Mouse (Mus musculus) midbrain, embryonic 12.5 days (tissue): ENCODE results near the gene Nt5e. TPM values are rescaled to one million over a fixed set of nuclear protein-coding genes. Genes with fewer than 3 reads are reported as not detected.

Experiments
- ATAC-seq: fragments of 200-750 bp; cut with Nextera tagmentation; 2 replicates; pipeline ENCODE4 v1.8.0; 2017; ENCODE audit warnings: low read depth, moderate TSS enrichment, moderate library complexity; ENCODE audit not compliant: low FRiP score
- H3K27ac ChIP-seq: fragments of 300-500 bp; sonication (generic); replicated peaks from 2 replicates; pipeline ENCODE4 v1.5.1; 2016; ENCODE audit warnings: mild to moderate bottlenecking
- H3K27me3 ChIP-seq: fragments of 300-500 bp; sonication (generic); 2 replicates; pipeline ENCODE4 v1.6.1; 2016; ENCODE audit warnings: mild to moderate bottlenecking
- H3K36me3 ChIP-seq: fragments of 300-500 bp; sonication (generic); 2 replicates; pipeline ENCODE4 v1.6.1; 2016
- H3K4me1 ChIP-seq: fragments of 300-500 bp; sonication (generic); 2 replicates; pipeline ENCODE4 v1.6.1; 2016
- H3K4me2 ChIP-seq: fragments of 300-500 bp; sonication (generic); replicated peaks from 2 replicates; pipeline ENCODE4 v1.6.1; 2016; ENCODE audit warnings: mild to moderate bottlenecking, moderate library complexity
- H3K4me3 ChIP-seq: fragments of 300-500 bp; sonication (generic); 2 replicates; pipeline ENCODE4 v1.5.1; 2016; ENCODE audit warnings: mild to moderate bottlenecking
- H3K9ac ChIP-seq: fragments of 300-500 bp; sonication (generic); replicated peaks from 2 replicates; pipeline ENCODE4 v1.6.1; 2016; ENCODE audit warnings: mild to moderate bottlenecking, moderate library complexity
- H3K9me3 ChIP-seq: fragments of 300-500 bp; sonication (generic); 2 replicates; pipeline ENCODE4 v1.6.1; 2016; ENCODE audit warnings: mild to moderate bottlenecking
- WGBS: fragments of 180-500 bp; shearing (Covaris S2); methylation state at CpG from one replicate; pipeline ENCODE4 v1.1.7; 2016; 5-methylcytosine and 5-hydroxymethylcytosine counted together
- polyA plus RNA-seq: library from polyadenylated mRNA; unstranded; fragments of >200 nt; fragmentation: Nextera tagmentation; extraction: Ambion mirVana; gene quantifications from 2 replicates; pipeline ENCODE4 v1.2.1, GENCODE M21; 2016

Gene Nt5e
- polyA plus RNA-seq, 1 experiment from 2014 or later: 0.71 TPM

DNA sequence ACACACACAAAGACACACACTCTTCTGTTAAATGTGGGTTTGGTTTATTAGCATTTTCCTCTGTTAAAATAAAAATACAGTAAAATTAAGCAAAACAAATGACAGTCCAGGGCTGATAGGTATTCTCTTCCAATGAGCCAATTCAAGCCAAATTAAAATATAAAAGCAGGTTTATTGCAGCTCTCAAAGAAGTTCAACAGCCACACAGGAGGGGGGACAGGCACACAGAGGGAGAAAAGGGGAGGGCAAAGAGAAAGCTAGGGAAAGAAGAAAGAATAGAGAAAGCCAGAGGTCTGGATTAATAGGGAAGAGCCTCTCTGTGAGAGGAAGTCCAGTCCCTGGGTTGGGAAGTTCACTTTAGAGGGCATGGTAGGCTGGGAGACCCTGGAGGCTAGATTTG is 7.8 kb upstream of the Nt5e start:
- no peak for ATAC-seq
- Histone ChIP-seq H3K9ac (no peak overlapping the region), H3K9me3 (no peaks in the 10 kb centered on the region), H3K27me3 (no peaks in the 10 kb centered on the region), H3K36me3 (no peaks in the 10 kb centered on the region), H3K4me1 (no peaks in the 10 kb centered on the region), H3K4me2 (no peak overlapping the region), H3K27ac (no peak overlapping the region), H3K4me3 (no peak overlapping the region)

DNA sequence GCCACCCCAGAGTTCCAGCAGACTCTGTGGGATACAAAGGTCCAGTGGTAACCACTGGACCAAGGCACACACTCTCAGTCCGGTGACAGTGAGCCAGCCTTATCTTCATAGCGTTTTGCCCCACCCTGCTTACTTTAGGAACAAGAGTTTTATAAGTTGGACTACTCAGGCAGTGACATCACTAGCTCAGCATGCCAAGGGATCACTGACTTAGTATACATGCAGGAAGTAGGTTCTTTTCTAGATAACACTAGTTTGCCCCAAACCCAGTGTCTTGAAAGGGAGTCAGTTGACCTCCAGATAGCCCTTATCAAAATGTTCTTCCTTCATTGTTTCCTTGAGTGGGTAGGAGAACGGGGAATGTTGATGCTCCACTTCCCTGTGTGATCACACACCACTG is 2.4 kb upstream of the Nt5e start:
- Histone ChIP-seq H3K4me2 (no peak overlapping the region), H3K36me3 (no peaks in the 10 kb centered on the region), H3K4me3 (no peak overlapping the region), H3K9me3 (no peaks in the 10 kb centered on the region), H3K9ac (no peak overlapping the region), H3K27me3 (peaks cover 35% of the 10 kb centered on the region), H3K27ac (no peak overlapping the region), H3K4me1 (peaks cover 8% of the 10 kb centered on the region)
- ATAC-seq: no peak
- WGBS: 84% methylated on average over 3 of the region's 3 CpGs

DNA sequence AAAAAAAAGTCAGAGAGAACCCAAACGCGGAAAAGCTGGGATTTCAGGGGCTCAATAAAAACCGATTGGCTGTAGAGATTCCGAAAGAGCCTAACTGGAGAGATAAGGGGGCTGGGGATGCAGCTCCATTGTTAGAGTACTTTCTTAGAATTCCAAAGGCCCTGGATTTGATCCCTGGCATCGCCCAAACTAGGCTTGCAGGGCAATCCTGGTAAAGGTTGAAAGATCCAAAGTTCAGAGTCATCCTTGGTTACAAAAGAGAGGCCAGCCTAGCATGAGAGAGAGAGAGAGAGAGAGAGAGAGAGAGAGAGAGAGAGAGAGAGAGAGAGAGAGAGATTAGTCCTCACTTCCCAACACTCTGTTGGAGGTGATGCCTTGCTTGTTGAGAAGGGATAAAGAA is 1.7 kb downstream of the Nt5e start:
- H3K27ac ChIP-seq: no peak overlapping the region
- 9% methylated on average over 5 of the region's 5 CpGs for WGBS
- H3K4me1 ChIP-seq: peaks cover 18% of the 10 kb centered on the region
- ATAC-seq: no peak
- peaks cover 53% of the 10 kb centered on the region for H3K27me3 ChIP-seq
- no peak overlapping the region for H3K4me2 ChIP-seq
- H3K4me3 ChIP-seq: no peak overlapping the region
- no peaks in the 10 kb centered on the region for H3K36me3 ChIP-seq
- H3K9ac ChIP-seq: no peak overlapping the region
- no peaks in the 10 kb centered on the region for H3K9me3 ChIP-seq

DNA sequence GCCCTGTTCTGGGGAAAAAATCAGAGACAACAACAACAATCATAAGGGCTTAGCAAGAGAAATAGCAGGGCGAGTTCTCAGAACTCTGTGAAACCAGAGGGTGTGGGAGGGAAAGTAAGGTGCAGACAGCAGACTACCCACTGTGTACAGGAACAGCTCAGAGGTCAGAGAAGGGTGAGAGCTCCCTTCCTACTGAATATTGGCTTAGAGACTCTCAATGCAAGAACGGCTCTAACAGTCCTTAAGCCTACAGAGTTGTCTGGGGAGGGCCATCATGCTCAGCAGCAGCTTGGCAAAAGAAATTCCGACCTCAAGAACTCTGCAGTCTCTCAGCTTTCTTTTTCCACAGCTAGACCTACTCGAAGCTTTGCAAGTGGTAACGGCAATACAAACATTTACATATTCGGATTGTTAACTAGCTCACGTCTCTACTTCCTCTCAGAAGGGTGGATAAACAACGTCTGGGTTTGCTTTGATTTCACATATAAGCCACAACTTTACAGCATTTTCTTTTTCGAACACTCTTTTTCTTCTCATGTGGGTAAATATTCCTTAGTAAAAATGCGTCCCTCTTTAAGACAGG is 2.3 kb downstream of the Nt5e start:
- Histone ChIP-seq H3K9me3 (no peaks in the 10 kb centered on the region), H3K36me3 (no peaks in the 10 kb centered on the region), H3K4me3 (no peak overlapping the region), H3K4me2 (no peak overlapping the region), H3K27ac (no peak overlapping the region), H3K27me3 (peaks cover 53% of the 10 kb centered on the region), H3K4me1 (peaks cover 18% of the 10 kb centered on the region), H3K9ac (no peak overlapping the region)
- 41% methylated on average over 10 of the region's 10 CpGs for WGBS
- ATAC-seq: no peak

DNA sequence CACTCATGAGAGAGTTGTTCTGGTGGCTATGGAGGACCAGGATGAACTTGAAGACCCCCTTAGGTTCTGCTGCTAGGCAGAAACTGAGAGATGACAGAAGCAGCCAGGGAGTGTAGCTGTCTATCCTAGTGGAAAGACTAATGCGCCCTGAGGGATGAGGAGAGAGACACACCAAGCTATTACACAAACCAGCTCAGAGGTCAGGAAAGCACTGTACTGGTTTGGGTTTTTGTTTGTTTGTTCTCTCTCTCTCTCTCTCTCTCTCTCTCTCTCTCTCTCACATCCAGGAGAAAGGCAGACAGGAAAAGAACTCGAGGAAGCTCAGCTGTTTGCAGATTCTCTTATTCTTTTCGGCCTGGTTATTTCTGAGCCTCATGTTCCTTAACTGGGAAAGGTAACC is 3.3 kb downstream of the Nt5e start:
- no peak overlapping the region for H3K27ac ChIP-seq
- no peak for ATAC-seq
- 65% methylated on average over 3 of the region's 3 CpGs for WGBS
- no peak overlapping the region for H3K4me2 ChIP-seq
- peaks cover 18% of the 10 kb centered on the region for H3K4me1 ChIP-seq
- H3K27me3 ChIP-seq: peaks cover 53% of the 10 kb centered on the region
- H3K36me3 ChIP-seq: no peaks in the 10 kb centered on the region
- no peak overlapping the region for H3K9ac ChIP-seq
- no peaks in the 10 kb centered on the region for H3K9me3 ChIP-seq
- H3K4me3 ChIP-seq: no peak overlapping the region

DNA sequence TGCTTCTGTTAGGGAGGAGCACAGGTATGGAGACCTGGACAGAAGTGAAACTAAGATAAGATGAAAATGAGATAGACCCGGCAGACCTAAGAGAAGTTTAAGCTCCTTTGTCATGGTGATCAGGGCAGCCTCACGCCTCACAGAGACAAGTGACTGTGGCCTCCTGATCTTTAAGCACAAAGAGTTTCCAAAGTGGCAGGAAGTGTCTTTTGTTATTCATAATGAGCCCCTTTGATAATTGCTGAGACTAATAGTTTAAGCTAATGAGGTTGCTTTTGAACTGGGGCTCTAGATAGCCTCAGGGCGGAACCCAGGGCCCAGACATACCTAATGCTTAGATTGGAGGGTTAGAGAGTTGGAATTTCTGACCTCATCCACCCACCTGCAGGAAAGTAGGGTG is 5.5 kb downstream of the Nt5e start:
- Histone ChIP-seq H3K4me2 (no peak overlapping the region), H3K27me3 (peaks cover 39% of the 10 kb centered on the region)

DNA sequence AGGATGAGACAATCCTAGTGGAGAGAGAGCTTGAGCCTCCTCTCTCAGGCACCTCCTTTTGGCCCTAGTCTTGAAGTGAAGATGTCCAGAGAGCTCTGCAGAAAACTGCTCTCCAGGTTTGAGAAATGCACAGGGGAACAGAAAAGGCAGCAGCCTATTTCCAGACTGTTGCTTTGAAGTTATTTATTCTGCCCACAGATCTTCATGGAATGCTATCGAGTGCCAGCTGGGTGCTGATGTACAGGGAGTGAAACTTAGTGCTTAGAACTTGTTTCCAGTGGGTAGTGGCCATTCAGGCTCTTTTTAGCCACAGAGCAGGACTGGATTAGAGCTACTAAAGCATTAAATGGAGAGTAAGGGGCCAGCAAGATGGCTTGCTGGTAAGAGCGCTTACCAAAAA is 8.8 kb downstream of the Nt5e start:
- no peak overlapping the region for H3K4me2 ChIP-seq
- WGBS: 87% methylated on average over 1 of the region's 2 CpGs
- no peaks in the 10 kb centered on the region for H3K36me3 ChIP-seq

More for the DNA sequence above, 5.5 kb downstream of the Nt5e start:
- H3K9ac ChIP-seq: no peak overlapping the region
- H3K9me3 ChIP-seq: no peaks in the 10 kb centered on the region
- 4% methylated on average over 3 of the region's 3 CpGs for WGBS
- no peak overlapping the region for H3K27ac ChIP-seq
- no peak for ATAC-seq
- H3K36me3 ChIP-seq: no peaks in the 10 kb centered on the region
- peaks cover 17% of the 10 kb centered on the region for H3K4me1 ChIP-seq
- H3K4me3 ChIP-seq: no peak overlapping the region

DNA sequence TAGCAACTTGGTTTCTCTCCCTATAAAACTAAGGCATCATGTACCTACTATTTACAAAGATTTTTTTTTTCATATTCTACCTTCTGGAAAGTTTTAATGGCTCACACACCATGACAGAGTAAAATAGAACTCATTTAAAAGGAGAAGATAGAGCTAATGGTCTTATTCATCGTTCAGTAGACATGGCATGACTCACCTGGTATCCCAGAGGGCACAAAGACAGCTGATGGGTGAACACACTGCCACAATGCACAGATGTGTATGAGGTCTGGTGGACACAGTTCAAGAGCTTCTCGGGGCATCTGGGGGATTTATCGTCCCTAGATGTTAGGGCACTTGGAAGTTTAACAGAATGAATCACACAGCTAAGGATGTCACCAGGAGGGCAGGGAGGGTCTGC is 13.8 kb downstream of the Nt5e start:
- 92% methylated on average over 3 of the region's 3 CpGs for WGBS
- H3K9me3 ChIP-seq: no peaks in the 10 kb centered on the region

More for the DNA sequence above, 8.8 kb downstream of the Nt5e start:
- Histone ChIP-seq H3K27ac (no peak overlapping the region), H3K27me3 (peaks cover 6% of the 10 kb centered on the region), H3K9ac (no peak overlapping the region), H3K4me3 (no peak overlapping the region), H3K9me3 (no peaks in the 10 kb centered on the region), H3K4me1 (peaks cover 10% of the 10 kb centered on the region)
- ATAC-seq: no peak

DNA sequence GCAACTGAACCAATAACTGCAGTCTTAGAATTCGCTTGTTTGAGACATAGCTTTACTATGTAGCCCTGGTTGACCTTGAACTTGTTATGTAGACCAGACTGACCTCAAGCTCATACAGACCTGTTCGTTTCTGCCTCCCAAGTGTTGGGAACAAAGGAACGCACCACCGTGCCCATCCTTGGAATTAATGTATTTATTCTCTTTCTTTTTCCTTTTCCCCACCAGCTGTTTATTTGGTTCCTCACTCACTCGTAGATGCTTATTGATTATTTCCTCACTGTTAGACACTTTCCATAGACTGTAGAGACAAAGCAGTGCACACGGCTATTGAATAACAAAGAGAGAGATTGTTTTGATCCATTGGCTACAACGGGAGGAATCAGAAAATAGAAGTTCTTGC is 15.2 kb downstream of the Nt5e start:
- no peak overlapping the region for H3K4me2 ChIP-seq
- 50% methylated on average over 7 of the region's 7 CpGs for WGBS
- H3K36me3 ChIP-seq: no peaks in the 10 kb centered on the region
- H3K9me3 ChIP-seq: no peaks in the 10 kb centered on the region
- ATAC-seq: no peak
- H3K27ac ChIP-seq: no peak overlapping the region
- no peak overlapping the region for H3K4me3 ChIP-seq
- no peak overlapping the region for H3K9ac ChIP-seq
- no peaks in the 10 kb centered on the region for H3K27me3 ChIP-seq
- no peaks in the 10 kb centered on the region for H3K4me1 ChIP-seq

More for the DNA sequence above, 13.8 kb downstream of the Nt5e start:
- Histone ChIP-seq H3K9ac (no peak overlapping the region), H3K27ac (no peak overlapping the region), H3K4me3 (no peak overlapping the region), H3K36me3 (no peaks in the 10 kb centered on the region), H3K4me2 (no peak overlapping the region), H3K27me3 (no peaks in the 10 kb centered on the region), H3K4me1 (no peaks in the 10 kb centered on the region)
- no peak for ATAC-seq

DNA sequence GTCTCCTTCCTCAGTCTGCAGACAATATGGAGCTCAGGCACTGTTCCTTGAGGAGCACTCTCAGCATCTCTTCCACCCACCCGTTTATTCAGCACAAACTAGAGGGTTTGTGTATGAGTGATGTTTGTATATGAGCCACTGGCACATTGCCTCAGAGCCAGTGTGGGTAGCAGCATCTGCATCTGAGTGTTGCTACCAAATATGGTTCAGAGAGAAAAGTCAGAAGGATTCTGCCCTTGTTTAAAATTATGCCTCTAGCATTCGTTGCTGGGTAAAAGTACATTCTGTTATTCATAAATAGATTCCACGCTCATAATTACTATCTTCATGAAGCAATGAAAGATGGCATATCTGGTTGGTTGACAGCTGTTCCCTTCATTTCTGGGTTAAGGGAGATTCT is 15.7 kb downstream of the Nt5e start:
- H3K4me2 ChIP-seq: no peak overlapping the region
- H3K4me1 ChIP-seq: no peaks in the 10 kb centered on the region
- no peak overlapping the region for H3K4me3 ChIP-seq
- no peaks in the 10 kb centered on the region for H3K36me3 ChIP-seq
- 82% methylated on average over 3 of the region's 3 CpGs for WGBS
- ATAC-seq: no peak
- no peak overlapping the region for H3K9ac ChIP-seq
- H3K9me3 ChIP-seq: no peaks in the 10 kb centered on the region
- H3K27me3 ChIP-seq: no peaks in the 10 kb centered on the region
- H3K27ac ChIP-seq: no peak overlapping the region

DNA sequence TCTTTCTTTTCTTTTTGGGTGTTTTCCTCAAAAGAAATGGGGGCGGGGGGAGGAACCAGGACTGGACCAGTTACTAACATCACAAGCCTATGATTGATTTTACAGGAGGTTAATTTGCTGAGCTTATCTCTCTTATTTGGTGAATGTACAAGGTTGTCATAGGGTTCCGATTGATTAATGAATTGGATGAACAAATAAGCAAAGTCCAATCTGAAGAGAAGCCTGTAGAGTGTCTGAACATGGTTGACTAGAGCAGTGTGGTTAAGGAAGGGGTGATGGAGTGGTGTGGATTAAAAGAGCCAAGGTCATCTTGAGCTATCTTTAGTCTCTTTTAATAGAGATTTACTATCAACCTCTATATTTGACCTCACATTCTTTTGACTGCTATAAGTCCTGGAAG is 17.4 kb downstream of the Nt5e start:
- no peak for ATAC-seq
- Histone ChIP-seq H3K4me1 (no peaks in the 10 kb centered on the region), H3K36me3 (no peaks in the 10 kb centered on the region), H3K27me3 (no peaks in the 10 kb centered on the region), H3K9ac (no peak overlapping the region), H3K9me3 (no peaks in the 10 kb centered on the region), H3K4me3 (no peak overlapping the region), H3K4me2 (no peak overlapping the region), H3K27ac (no peak overlapping the region)
- WGBS: 90% methylated on average over 2 of the region's 2 CpGs

DNA sequence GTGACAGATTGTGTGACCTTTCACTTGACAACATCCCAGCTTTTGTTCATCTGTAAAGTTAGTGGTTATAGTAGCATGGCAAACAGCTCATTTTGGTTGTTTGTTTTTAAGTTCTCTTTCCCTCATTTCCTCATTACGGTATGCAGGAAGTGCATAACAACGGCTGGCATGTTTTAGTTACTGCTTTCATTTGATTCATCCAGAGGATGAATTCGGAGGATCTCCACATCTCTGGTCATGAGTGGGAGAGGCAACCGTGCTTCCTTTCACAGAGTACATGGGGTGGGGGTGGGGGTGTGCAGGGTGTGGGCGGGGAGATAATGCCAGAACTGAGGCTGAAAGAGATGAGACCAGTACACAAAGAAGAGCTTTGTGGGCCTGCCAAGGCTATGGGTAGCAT is 19.9 kb downstream of the Nt5e start:
- Histone ChIP-seq H3K4me3 (no peak overlapping the region), H3K36me3 (no peaks in the 10 kb centered on the region), H3K4me1 (no peaks in the 10 kb centered on the region), H3K9ac (no peak overlapping the region), H3K4me2 (no peak overlapping the region), H3K9me3 (no peaks in the 10 kb centered on the region), H3K27me3 (no peaks in the 10 kb centered on the region), H3K27ac (no peak overlapping the region)
- WGBS: 71% methylated on average over 5 of the region's 5 CpGs
- ATAC-seq: no peak

DNA sequence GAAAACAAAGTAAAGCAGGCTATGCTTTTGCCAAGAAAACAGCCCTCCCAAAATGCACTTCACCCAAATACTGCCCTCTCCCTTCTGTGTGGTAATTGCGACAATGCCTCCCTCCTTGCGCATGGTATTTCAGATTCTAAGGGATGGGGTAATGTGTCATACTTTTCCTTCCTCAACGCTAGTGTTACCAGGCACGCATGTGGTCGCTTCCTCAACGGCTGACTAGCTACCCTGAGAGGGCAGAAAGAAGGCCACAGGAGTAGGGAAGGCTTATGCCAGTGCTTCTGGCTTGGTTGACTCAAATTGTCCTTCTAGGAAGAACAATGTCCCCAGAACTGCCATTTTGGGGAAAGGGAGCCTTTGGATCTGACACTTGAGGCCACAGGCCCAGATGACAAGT is 21.6 kb downstream of the Nt5e start:
- no peak for ATAC-seq
- H3K4me1 ChIP-seq: peaks cover 8% of the 10 kb centered on the region
- H3K9ac ChIP-seq: no peak overlapping the region
- no peak overlapping the region for H3K27ac ChIP-seq
- no peaks in the 10 kb centered on the region for H3K27me3 ChIP-seq
- no peak overlapping the region for H3K4me2 ChIP-seq
- H3K9me3 ChIP-seq: no peaks in the 10 kb centered on the region
- H3K36me3 ChIP-seq: no peaks in the 10 kb centered on the region
- H3K4me3 ChIP-seq: no peak overlapping the region
- 91% methylated on average over 6 of the region's 6 CpGs for WGBS
